In the genomic region with DNA sequence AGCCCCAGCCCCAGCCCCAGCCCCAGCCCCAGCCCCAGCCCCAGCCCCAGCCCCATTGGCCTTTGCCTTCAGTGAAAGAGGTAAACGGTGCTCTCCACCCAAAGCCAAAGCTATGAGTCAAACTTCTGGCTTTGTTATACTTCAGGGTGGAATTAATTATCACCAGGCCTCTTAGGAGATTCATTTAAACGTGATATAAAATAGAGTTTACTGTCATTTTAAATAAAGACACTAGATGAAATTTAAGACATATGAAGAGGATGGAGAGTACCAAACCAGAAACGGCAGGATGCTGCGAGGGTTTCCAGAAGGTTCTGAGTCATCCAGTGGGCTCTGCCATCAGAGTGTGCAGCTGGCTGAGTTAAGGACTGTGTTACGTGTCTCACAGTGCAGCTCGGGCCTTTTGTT, we compare ENCODE assay signal across 11 mouse cellular contexts.
DNase-seq lines count a peak whose midpoint lies in the region; ATAC-seq and TF ChIP-seq lines count a peak whose summit lies in the region.
"Had no signal": no experiment of that assay in that cellular context is flagged by ENCODE, and none has a peak within 500 bp of the region (broad histone marks: within the 10 kb centered on the region; RNA-seq: fewer than 3 reads in every experiment).

No protein-coding gene starts in this region.

- H3K4me2 ChIP-seq in heart, postnatal 0 days (ENCODE audit: low read depth, low read length), result no peak overlapping the region
- no peak overlapping the region for H3K4me2 ChIP-seq in lung, embryonic 16.5 days (ENCODE audit: low read depth, low read length)
- H3K4me2 ChIP-seq in limb, embryonic 14.5 days (replicated peaks; ENCODE audit: low read depth, low read length, severe bottlenecking), result no peak overlapping the region

- no peaks in the 10 kb centered on the region for H3K36me3 ChIP-seq in heart, postnatal 0 days (replicated peaks; ENCODE audit: control insufficient read depth, insufficient read depth, low read length)
- 0 out of 2 replicates have a peak, but pooled peaks cover 2% of the 10 kb centered on the region for H3K36me3 ChIP-seq in lung, embryonic 16.5 days (ENCODE audit: control insufficient read depth, insufficient read depth, low read length)
- H3K36me3 ChIP-seq in limb, embryonic 14.5 days (ENCODE audit: control insufficient read depth, insufficient read depth, low read length), result no peaks in the 10 kb centered on the region
- H3K36me3 ChIP-seq in heart, embryonic 10.5 days, result no peaks in the 10 kb centered on the region

- H3K9ac ChIP-seq in heart, postnatal 0 days (replicated peaks; ENCODE audit: low read depth, low read length), result no peak overlapping the region
- no peak overlapping the region for H3K9ac ChIP-seq in lung, embryonic 16.5 days (ENCODE audit: low read length)
- no peak overlapping the region for H3K9ac ChIP-seq in limb, embryonic 14.5 days (ENCODE audit: low read depth, low read length, severe bottlenecking)

- TF ChIP-seq CTCF in heart, postnatal 0 days (IDR thresholded peaks at IDR 0.05; ENCODE audit: low read depth), result no peak

- no peaks in the 10 kb centered on the region for H3K27me3 ChIP-seq in heart, postnatal 0 days (ENCODE audit: control insufficient read depth, insufficient read depth, low read length)
- no peaks in the 10 kb centered on the region for H3K27me3 ChIP-seq in lung, embryonic 16.5 days (ENCODE audit: control insufficient read depth, insufficient read depth, low read depth, low read length)
- H3K27me3 ChIP-seq in limb, embryonic 14.5 days (ENCODE audit: control insufficient read depth, insufficient read depth, low read length), result no peaks in the 10 kb centered on the region
- no peaks in the 10 kb centered on the region for H3K27me3 ChIP-seq in heart, embryonic 10.5 days (ENCODE audit: insufficient read depth, poor library complexity, severe bottlenecking)

- no peak for TF ChIP-seq POLR2A in limb, embryonic 14.5 days (IDR thresholded peaks at IDR 0.05; ENCODE audit: borderline replicate concordance, extremely low read depth, insufficient read depth, insufficient read length)

- ATAC-seq in heart, postnatal 0 days (ENCODE audit: insufficient read depth, low read depth), result no peak
- ATAC-seq in lung, embryonic 16.5 days (ENCODE audit: low read depth), result peak; percentile 24; the same call in 1 of the 2 replicates
- ATAC-seq in limb, embryonic 14.5 days (ENCODE audit: low FRiP score, low read depth), result no peak
- ATAC-seq: forebrain, embryonic 14.5 days had no signal

- no peak overlapping the region for H3K4me3 ChIP-seq in heart, postnatal 0 days (ENCODE audit: low read depth, low read length)
- H3K4me3 ChIP-seq in lung, embryonic 16.5 days (ENCODE audit: low read length), result no peak overlapping the region
- H3K4me3 ChIP-seq in limb, embryonic 14.5 days (replicated peaks; ENCODE audit: low read length), result no peak overlapping the region
- no peak overlapping the region for H3K4me3 ChIP-seq in heart, embryonic 10.5 days

- H3K9me3 ChIP-seq in heart, postnatal 0 days (replicated peaks; ENCODE audit: control insufficient read depth, low read length), result no peaks in the 10 kb centered on the region
- H3K9me3 ChIP-seq in lung, embryonic 16.5 days (ENCODE audit: control insufficient read depth, low read length), result no peaks in the 10 kb centered on the region
- no peaks in the 10 kb centered on the region for H3K9me3 ChIP-seq in limb, embryonic 14.5 days (ENCODE audit: control insufficient read depth, low read length)
- no peaks in the 10 kb centered on the region for H3K9me3 ChIP-seq in heart, embryonic 10.5 days

- DNase-seq in heart, postnatal 0 days (ENCODE audit: low spot score), result peak; percentile 26
- DNase-seq in heart, postnatal 36 days, result no peak
- DNase-seq in lung, postnatal 36 days, result no peak
- peak; percentile 43 for DNase-seq in embryo, embryonic 10.5 days (ENCODE audit: low spot score)
- DNase-seq in limb, embryonic 14.5 days (ENCODE audit: low spot score), result peak; percentile 67
- no peak for DNase-seq in cerebellum, postnatal 4 days (ENCODE audit: low spot score in 2 of 2)
- DNase-seq in heart, embryonic 10.5 days (ENCODE audit: low spot score), result no peak
- DNase-seq: cerebellum, adult 11-12 months; lung, adult 18-20 months had no signal

- TF ChIP-seq EP300 in heart, postnatal 0 days (IDR thresholded peaks at IDR 0.05; ENCODE audit: low read depth), result no peak

- intact Hi-C loops in heart, postnatal 36 days (cut with DNase I), result no loop called here

- WGBS in heart, postnatal 0 days, result 28% methylated on average over 6 of the region's 6 CpGs
- 23% methylated on average over 6 of the region's 6 CpGs for WGBS in lung, embryonic 16.5 days
- 18% methylated on average over 6 of the region's 6 CpGs for WGBS in limb, embryonic 14.5 days
- WGBS in heart, embryonic 10.5 days, result 48% methylated on average over 6 of the region's 6 CpGs

- H3K27ac ChIP-seq in heart, postnatal 0 days (ENCODE audit: low read depth), result peak overlapping the region; percentile 30; the same call in 1 of the 2 replicates
- H3K27ac ChIP-seq in lung, embryonic 16.5 days (ENCODE audit: low read length), result peak overlapping the region; percentile 69
- H3K27ac ChIP-seq in limb, embryonic 14.5 days (replicated peaks; ENCODE audit: low read depth, low read length), result peak overlapping the region; percentile 52; the same call in 1 of the 2 replicates
- no peak overlapping the region for H3K27ac ChIP-seq in heart, embryonic 10.5 days

- peaks cover 9% of the 10 kb centered on the region; the same call in 1 of the 2 replicates for H3K4me1 ChIP-seq in heart, postnatal 0 days (ENCODE audit: control insufficient read depth, insufficient read depth)
- H3K4me1 ChIP-seq in lung, embryonic 16.5 days (replicated peaks; ENCODE audit: control insufficient read depth, insufficient read depth, low read length), result peaks cover 25% of the 10 kb centered on the region
- peaks cover 24% of the 10 kb centered on the region for H3K4me1 ChIP-seq in limb, embryonic 14.5 days (ENCODE audit: control insufficient read depth, insufficient read depth, low read length)
- H3K4me1 ChIP-seq in heart, embryonic 10.5 days, result peaks cover 22% of the 10 kb centered on the region

Comparison
In these comparisons a context has a peak if more than half of its experiments do, and no peak if none do; other contexts are left out.
1. DNase-seq: peak in heart, postnatal 0 days (single experiment), embryo, embryonic 10.5 days (single experiment) and limb, embryonic 14.5 days (single experiment); none in heart, postnatal 36 days (0 of 2), lung, postnatal 36 days (single experiment), cerebellum, postnatal 4 days (0 of 2) and heart, embryonic 10.5 days (single experiment).